Mouse (Mus musculus) gastrocnemius, postnatal 25 days (tissue): ENCODE measurements around the gene Plekhg1. TPM values are rescaled to one million over a fixed set of nuclear protein-coding genes. Genes with fewer than 3 reads are reported as not detected.

ENCODE experiments used
- DNase-seq: peaks from one replicate; pipeline ENCODE4 v3.0.0; 2022
- total RNA-seq, 2 experiments: library from RNA; stranded (reverse); gene quantifications; 1 replicate in 1 of 2; 2 replicates in 1 of 2; pipeline ENCODE4 v1.2.3; 2021

Plekhg1 gene
- total RNA-seq, 2 experiments from 2014 or later = 3.4 to 3.8 TPM

GRCm38 (mm10) chr10:3958591-3958990 is 218.4 kb downstream of the Plekhg1 start:
- no peak for DNase-seq

- no peak for DNase-seq
Measured at GRCm38 (mm10) chr10:3969026-3969425, 228.9 kb downstream of the Plekhg1 start.

- no peak for DNase-seq
Measured at GRCm38 (mm10) chr10:3972237-3972636, 232.1 kb downstream of the Plekhg1 start.

- DNase-seq = peak; percentile 76
Measured at GRCm38 (mm10) chr10:3972981-3973588, 232.9 kb downstream of the Plekhg1 start, which contains the start of gene Mthfd1l. Gene Mthfd1l (plus strand): TSS chr10:3973118.

GRCm38 (mm10) chr10:3973589-3974070 is 233.5 kb downstream of the Plekhg1 start:
- DNase-seq = peak; percentile 86

GRCm38 (mm10) chr10:3974380-3974779 is 234.2 kb downstream of the Plekhg1 start:
- DNase-seq = no peak

- DNase-seq = no peak
Measured at GRCm38 (mm10) chr10:3975898-3976622, 235.9 kb downstream of the Plekhg1 start.

- no peak for DNase-seq
Measured at GRCm38 (mm10) chr10:3976623-3977010, 236.5 kb downstream of the Plekhg1 start.

GRCm38 (mm10) chr10:3978326-3978725 is 238.2 kb downstream of the Plekhg1 start:
- DNase-seq = no peak

GRCm38 (mm10) chr10:3978792-3979488 is 238.8 kb downstream of the Plekhg1 start:
- no peak for DNase-seq

GRCm38 (mm10) chr10:3980231-3980630 is 240.1 kb downstream of the Plekhg1 start:
- no peak for DNase-seq

- no peak for DNase-seq
Measured at GRCm38 (mm10) chr10:3990295-3990883, 250.2 kb downstream of the Plekhg1 start.

- DNase-seq = no peak
Measured at GRCm38 (mm10) chr10:3993365-3994102, 253.4 kb downstream of the Plekhg1 start.

- DNase-seq = no peak
Measured at GRCm38 (mm10) chr10:3995277-3995676, 255.1 kb downstream of the Plekhg1 start.

GRCm38 (mm10) chr10:3996170-3996876 is 256.2 kb downstream of the Plekhg1 start:
- peak; percentile 58 for DNase-seq

GRCm38 (mm10) chr10:3997851-3998426 is 257.8 kb downstream of the Plekhg1 start:
- no peak for DNase-seq

GRCm38 (mm10) chr10:4002711-4003110 is 262.5 kb downstream of the Plekhg1 start:
- DNase-seq = no peak

GRCm38 (mm10) chr10:4005191-4005590 is 265.0 kb downstream of the Plekhg1 start:
- no peak for DNase-seq

GRCm38 (mm10) chr10:4006296-4007015 is 266.3 kb downstream of the Plekhg1 start:
- no peak for DNase-seq
